10 mouse cellular contexts compared by ENCODE assay signal in the genomic region with DNA sequence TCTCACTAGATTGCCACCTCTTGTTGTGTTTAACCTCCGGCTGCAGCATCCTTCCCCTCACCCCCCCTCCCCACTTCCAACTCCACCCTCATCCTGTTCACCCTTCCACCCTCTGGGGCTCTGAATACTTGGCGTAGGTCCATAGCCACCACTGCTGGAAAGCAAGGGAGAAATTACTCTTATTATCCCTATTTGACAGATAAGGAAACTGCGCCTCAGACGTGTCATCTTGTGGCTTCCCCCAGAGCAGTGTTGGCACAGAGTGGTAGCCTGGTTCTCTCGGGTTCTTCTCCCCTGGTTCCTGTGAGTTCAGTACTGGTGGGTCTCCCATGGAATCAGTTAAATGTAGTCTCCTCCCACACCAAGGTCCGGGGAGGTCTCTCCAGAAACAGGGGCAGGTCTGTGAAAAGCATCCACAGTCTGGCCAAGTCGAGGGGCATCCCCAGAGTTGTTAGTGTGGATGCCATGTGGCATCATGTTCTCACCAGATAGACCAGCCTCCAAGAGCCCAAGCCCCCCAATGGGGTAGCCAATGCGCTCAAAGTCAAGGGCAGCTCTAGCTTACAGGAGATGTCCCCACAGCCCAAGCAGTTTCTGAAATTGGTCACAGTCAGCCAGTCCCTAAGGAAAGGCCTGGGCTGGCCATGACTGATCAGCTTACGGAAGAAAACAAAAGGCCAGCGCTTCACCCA. TPM values are rescaled to one million over a fixed set of nuclear protein-coding genes. Genes with fewer than 3 reads are reported as not detected.
A peak's percentile ranks its signal among the peaks of the same experiment; 100 is the strongest.
DNase-seq lines count a peak whose midpoint lies in the region; ATAC-seq and TF ChIP-seq lines count a peak whose summit lies in the region.
"Had no signal": no experiment of that assay in that cellular context is flagged by ENCODE, and none has a peak within 500 bp of the region (broad histone marks: within the 10 kb centered on the region; RNA-seq: fewer than 3 reads in every experiment).

No protein-coding gene starts in this region.

- no peaks in the 10 kb centered on the region for H3K36me3 ChIP-seq in lung, embryonic 16.5 days (ENCODE audit: control insufficient read depth, insufficient read depth, low read length)
- no peaks in the 10 kb centered on the region for H3K36me3 ChIP-seq in intestine, embryonic 14.5 days (ENCODE audit: control insufficient read depth, insufficient read depth, low read length)
- H3K36me3 ChIP-seq: embryonic facial prominence, embryonic 12.5 days; heart, embryonic 15.5 days had no signal

- no peaks in the 10 kb centered on the region for H3K27me3 ChIP-seq in lung, embryonic 16.5 days (ENCODE audit: control insufficient read depth, insufficient read depth, low read depth, low read length)
- no peaks in the 10 kb centered on the region for H3K27me3 ChIP-seq in intestine, embryonic 14.5 days (replicated peaks; ENCODE audit: control insufficient read depth, insufficient read depth, low read length)
- H3K27me3 ChIP-seq: embryonic facial prominence, embryonic 12.5 days had no signal

- no peak overlapping the region for H3K9ac ChIP-seq in lung, embryonic 16.5 days (ENCODE audit: low read length)
- no peak overlapping the region for H3K9ac ChIP-seq in intestine, embryonic 14.5 days (ENCODE audit: low read length)
- H3K9ac ChIP-seq: embryonic facial prominence, embryonic 12.5 days; heart, embryonic 15.5 days had no signal

- H3K4me1 ChIP-seq in lung, embryonic 16.5 days (replicated peaks; ENCODE audit: control insufficient read depth, insufficient read depth, low read length), result peaks cover 20% of the 10 kb centered on the region
- H3K4me1 ChIP-seq in lung, adult 2 months (ENCODE audit: control insufficient read depth, insufficient read depth, low read length), result 0 out of 2 replicates have a peak, but pooled peaks cover 2% of the 10 kb centered on the region
- peaks cover 19% of the 10 kb centered on the region for H3K4me1 ChIP-seq in intestine, embryonic 14.5 days (replicated peaks; ENCODE audit: control insufficient read depth, insufficient read depth, low read length)

- H3K4me2 ChIP-seq in lung, embryonic 16.5 days (ENCODE audit: low read depth, low read length), result no peak overlapping the region
- H3K4me2 ChIP-seq in intestine, embryonic 14.5 days (ENCODE audit: low read length), result no peak overlapping the region; the same call in 1 of the 2 replicates
- H3K4me2 ChIP-seq: embryonic facial prominence, embryonic 12.5 days; heart, embryonic 15.5 days had no signal

- WGBS in lung, embryonic 16.5 days, result 38% methylated on average over 10 of the region's 10 CpGs
- 40% methylated on average over 10 of the region's 10 CpGs for WGBS in lung, adult 2 months
- 49% methylated on average over 10 of the region's 10 CpGs for WGBS in intestine, embryonic 14.5 days

- no peak for TF ChIP-seq POLR2A in lung, adult 2 months (IDR thresholded peaks at IDR 0.05; ENCODE audit: borderline replicate concordance, extremely low read depth, low read depth, low read length)

- no peak overlapping the region for H3K4me3 ChIP-seq in lung, embryonic 16.5 days (ENCODE audit: low read length)
- H3K4me3 ChIP-seq in lung, adult 2 months (replicated peaks; ENCODE audit: extremely low read depth, low read depth, low read length), result no peak overlapping the region
- no peak overlapping the region for H3K4me3 ChIP-seq in intestine, embryonic 14.5 days (ENCODE audit: low read depth, low read length)
- H3K4me3 ChIP-seq: embryonic facial prominence, embryonic 12.5 days; heart, embryonic 15.5 days had no signal

- peak; percentile 59 for ATAC-seq in lung, embryonic 16.5 days (ENCODE audit: low read depth)
- peak; percentile 48; the same call in 1 of the 2 replicates for ATAC-seq in intestine, embryonic 14.5 days (replicated peaks; ENCODE audit: low FRiP score, low TSS enrichment, low read depth)
- peak; percentile 25; the same call in 1 of the 2 replicates for ATAC-seq in megakaryocyte-erythroid progenitor cell, adult 5-6 weeks (replicated peaks; ENCODE audit: low FRiP score, low TSS enrichment, poor library complexity, severe bottlenecking)

- no peak for DNase-seq in lung, adult 2 months
- DNase-seq in intestine, embryonic 14.5 days (ENCODE audit: low spot score), result peak; percentile 58
- peak; percentile 70 for DNase-seq in kidney, postnatal 14 days
- DNase-seq in neural tube, embryonic 10.5 days (ENCODE audit: extremely low spot score, low spot score), result no peak
- DNase-seq in thymus, postnatal 10 days (ENCODE audit: low spot score in 2 of 2), result no peak
- DNase-seq: thymus, postnatal 25 days had no signal

- no peaks in the 10 kb centered on the region for H3K9me3 ChIP-seq in lung, embryonic 16.5 days (ENCODE audit: control insufficient read depth, low read length)
- no peaks in the 10 kb centered on the region for H3K9me3 ChIP-seq in intestine, embryonic 14.5 days (ENCODE audit: control insufficient read depth, low read length)
- H3K9me3 ChIP-seq: embryonic facial prominence, embryonic 12.5 days; heart, embryonic 15.5 days had no signal

- H3K27ac ChIP-seq in lung, embryonic 16.5 days (ENCODE audit: low read length), result no peak overlapping the region
- H3K27ac ChIP-seq in intestine, embryonic 14.5 days (ENCODE audit: low read depth), result no peak overlapping the region
- H3K27ac ChIP-seq: embryonic facial prominence, embryonic 12.5 days; heart, embryonic 15.5 days had no signal

- TF ChIP-seq CTCF in lung, adult 2 months (IDR thresholded peaks at IDR 0.05; ENCODE audit: insufficient read depth, low read length), result no peak

RNA-seq across cellular contexts. Expression of a gene that starts 12.7 kb away (rescaled TPM):
- polyA plus RNA-seq in lung, embryonic 16.5 days (2015; fragmentation: Nextera tagmentation; extraction: Ambion mirVana), result 14.5 and 15.5 TPM in 2 replicates
- polyA plus RNA-seq in lung, adult 2 months (2012; rRNA removed), result 10.3 and 13.3 TPM in 2 replicates
- 5.9 and 7.4 TPM in 2 replicates for polyA plus RNA-seq in intestine, embryonic 14.5 days (2014; fragmentation: Nextera tagmentation; extraction: Ambion mirVana)
- total RNA-seq in megakaryocyte-erythroid progenitor cell, adult 5-6 weeks (2014; fragmentation: Nextera tagmentation), result 0.59 and 0.79 TPM in 2 replicates
- total RNA-seq in megakaryocyte-erythroid progenitor cell, adult 5-6 weeks (2017), result 1.6 and 2.0 TPM in 2 replicates

Comparison
In these comparisons a context has a peak if more than half of its experiments do, and no peak if none do; other contexts are left out.
1. DNase-seq: peak in intestine, embryonic 14.5 days (single experiment) and kidney, postnatal 14 days (single experiment); none in lung, adult 2 months (single experiment), neural tube, embryonic 10.5 days (single experiment) and thymus, postnatal 10 days (0 of 2).
2. Peak in every context shown above with its lines, with median percentiles within 50 percentile points of each other: ATAC-seq.